In the genomic region with DNA sequence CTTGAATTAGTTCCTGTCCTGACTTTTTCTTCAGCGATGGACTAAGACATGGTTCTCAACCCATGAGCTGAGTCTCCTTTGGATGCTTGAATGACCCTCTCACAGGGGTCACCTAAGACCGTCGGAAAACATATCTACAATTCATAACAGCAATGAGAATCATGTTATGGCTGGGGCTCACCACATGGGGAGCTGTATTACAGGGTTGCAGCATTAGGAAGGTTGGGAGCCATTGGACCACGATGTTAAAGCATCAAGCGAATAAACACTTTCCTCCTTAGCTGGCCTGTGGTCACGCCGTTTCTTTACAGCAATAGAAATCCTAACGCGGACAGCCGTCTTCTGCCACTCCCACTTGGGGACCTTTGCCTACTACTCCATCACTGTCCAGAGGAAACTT, we compare ENCODE assay signal across 14 mouse cellular contexts.
DNase-seq lines count a peak whose midpoint lies in the region; ATAC-seq and TF ChIP-seq lines count a peak whose summit lies in the region.
"Had no signal": no experiment of that assay in that cellular context is flagged by ENCODE, and none has a peak within 500 bp of the region (broad histone marks: within the 10 kb centered on the region; RNA-seq: fewer than 3 reads in every experiment).

No protein-coding gene starts in this region.

- no peaks in the 10 kb centered on the region for H3K27me3 ChIP-seq in hindbrain, embryonic 11.5 days (ENCODE audit: control insufficient read depth, insufficient read depth, low read length)
- no peaks in the 10 kb centered on the region for H3K27me3 ChIP-seq in hindbrain, embryonic 14.5 days (ENCODE audit: control insufficient read depth, insufficient read depth, low read length)
- no peaks in the 10 kb centered on the region for H3K27me3 ChIP-seq in midbrain, postnatal 0 days (ENCODE audit: insufficient read depth, low read length)
- H3K27me3 ChIP-seq in midbrain, embryonic 10.5 days (ENCODE audit: low read depth, poor library complexity, severe bottlenecking): no peaks in the 10 kb centered on the region
- no peaks in the 10 kb centered on the region for H3K27me3 ChIP-seq in hindbrain, embryonic 10.5 days (ENCODE audit: insufficient read depth, poor library complexity, severe bottlenecking)
- H3K27me3 ChIP-seq: heart, embryonic 13.5 days; lung, embryonic 15.5 days had no signal

- peak; percentile 66 for TF ChIP-seq CTCF in midbrain, postnatal 0 days (IDR thresholded peaks at IDR 0.05)
- TF ChIP-seq CTCF in brain, embryonic 14.5 days (IDR thresholded peaks at IDR 0.05; ENCODE audit: borderline replicate concordance, extremely low read depth, insufficient read depth, insufficient read length): peak; percentile 38; the same call in 1 of the 2 replicates

- ATAC-seq in hindbrain, embryonic 11.5 days (ENCODE audit: low FRiP score): no peak
- no peak for ATAC-seq in hindbrain, embryonic 14.5 days (ENCODE audit: low FRiP score)
- ATAC-seq in midbrain, postnatal 0 days (ENCODE audit: low FRiP score): no peak
- ATAC-seq: intestine, embryonic 16.5 days had no signal

- H3K4me2 ChIP-seq in hindbrain, embryonic 11.5 days (replicated peaks; ENCODE audit: low read depth, low read length): no peak overlapping the region
- H3K4me2 ChIP-seq in hindbrain, embryonic 14.5 days (replicated peaks): no peak overlapping the region
- H3K4me2 ChIP-seq in midbrain, postnatal 0 days (ENCODE audit: low read depth, low read length, poor library complexity, severe bottlenecking): no peak overlapping the region
- H3K4me2 ChIP-seq: heart, embryonic 13.5 days; lung, embryonic 15.5 days had no signal

- H3K9me3 ChIP-seq in hindbrain, embryonic 11.5 days (ENCODE audit: control insufficient read depth, low read length): no peaks in the 10 kb centered on the region
- no peaks in the 10 kb centered on the region for H3K9me3 ChIP-seq in hindbrain, embryonic 14.5 days (ENCODE audit: control insufficient read depth, low read length)
- H3K9me3 ChIP-seq in midbrain, postnatal 0 days (ENCODE audit: low read length): no peaks in the 10 kb centered on the region
- H3K9me3 ChIP-seq in midbrain, embryonic 10.5 days (replicated peaks): no peaks in the 10 kb centered on the region
- no peaks in the 10 kb centered on the region for H3K9me3 ChIP-seq in hindbrain, embryonic 10.5 days
- H3K9me3 ChIP-seq: forebrain, embryonic 10.5 days; heart, embryonic 13.5 days; lung, embryonic 15.5 days had no signal

- no peaks in the 10 kb centered on the region for H3K36me3 ChIP-seq in hindbrain, embryonic 11.5 days (ENCODE audit: control insufficient read depth, insufficient read depth, low read length)
- no peaks in the 10 kb centered on the region for H3K36me3 ChIP-seq in hindbrain, embryonic 14.5 days (replicated peaks; ENCODE audit: control insufficient read depth, insufficient read depth)
- H3K36me3 ChIP-seq in midbrain, postnatal 0 days (ENCODE audit: insufficient read depth, low read length): no peaks in the 10 kb centered on the region
- H3K36me3 ChIP-seq in midbrain, embryonic 10.5 days: no peaks in the 10 kb centered on the region
- no peaks in the 10 kb centered on the region for H3K36me3 ChIP-seq in hindbrain, embryonic 10.5 days
- H3K36me3 ChIP-seq: forebrain, embryonic 10.5 days; heart, embryonic 13.5 days; lung, embryonic 15.5 days had no signal

- H3K27ac ChIP-seq in hindbrain, embryonic 11.5 days (ENCODE audit: low read depth, low read length): no peak overlapping the region
- H3K27ac ChIP-seq in hindbrain, embryonic 14.5 days: no peak overlapping the region
- no peak overlapping the region for H3K27ac ChIP-seq in midbrain, postnatal 0 days (ENCODE audit: low read depth, low read length)
- no peak overlapping the region for H3K27ac ChIP-seq in midbrain, embryonic 10.5 days (replicated peaks)
- H3K27ac ChIP-seq in hindbrain, embryonic 10.5 days: no peak overlapping the region
- H3K27ac ChIP-seq: forebrain, embryonic 10.5 days; heart, embryonic 13.5 days; lung, embryonic 15.5 days had no signal

- 76% methylated on average over 10 of the region's 10 CpGs for WGBS in hindbrain, embryonic 11.5 days
- WGBS in hindbrain, embryonic 14.5 days: 73% methylated on average over 10 of the region's 10 CpGs
- WGBS in midbrain, postnatal 0 days: 75% methylated on average over 10 of the region's 10 CpGs
- 82% methylated on average over 10 of the region's 10 CpGs for WGBS in midbrain, embryonic 10.5 days
- 81% methylated on average over 10 of the region's 10 CpGs for WGBS in hindbrain, embryonic 10.5 days

- DNase-seq in hindbrain, embryonic 11.5 days (ENCODE audit: low spot score): peak; percentile 35
- no peak for DNase-seq in hindbrain, embryonic 14.5 days (ENCODE audit: low spot score)
- peak; percentile 32 for DNase-seq in midbrain, postnatal 0 days (ENCODE audit: low spot score)
- DNase-seq in midbrain, embryonic 10.5 days (ENCODE audit: low spot score): no peak
- no peak for DNase-seq in brain, embryonic 14.5 days (ENCODE audit: low read depth)
- DNase-seq in thymus, postnatal 14 days: peak; percentile 17
- DNase-seq in hindbrain, embryonic 10.5 days (ENCODE audit: low spot score): no peak
- DNase-seq in kidney, adult 9 months: no peak
- DNase-seq: adrenal gland, postnatal 10 days; cerebellum, postnatal 25 days had no signal

- H3K4me1 ChIP-seq in hindbrain, embryonic 11.5 days (replicated peaks; ENCODE audit: control insufficient read depth, insufficient read depth, low read length): no peaks in the 10 kb centered on the region
- no peaks in the 10 kb centered on the region for H3K4me1 ChIP-seq in hindbrain, embryonic 14.5 days (replicated peaks; ENCODE audit: control insufficient read depth, insufficient read depth, low read length)
- H3K4me1 ChIP-seq in midbrain, postnatal 0 days (ENCODE audit: insufficient read depth, low read length): no peaks in the 10 kb centered on the region
- no peaks in the 10 kb centered on the region for H3K4me1 ChIP-seq in midbrain, embryonic 10.5 days
- H3K4me1 ChIP-seq in hindbrain, embryonic 10.5 days (replicated peaks): no peaks in the 10 kb centered on the region
- H3K4me1 ChIP-seq: forebrain, embryonic 10.5 days had no signal

- H3K9ac ChIP-seq in hindbrain, embryonic 11.5 days (ENCODE audit: low read depth, low read length): no peak overlapping the region
- no peak overlapping the region for H3K9ac ChIP-seq in hindbrain, embryonic 14.5 days
- no peak overlapping the region for H3K9ac ChIP-seq in midbrain, postnatal 0 days (replicated peaks; ENCODE audit: low read length, poor library complexity, severe bottlenecking)
- H3K9ac ChIP-seq: heart, embryonic 13.5 days; lung, embryonic 15.5 days had no signal

- H3K4me3 ChIP-seq in hindbrain, embryonic 11.5 days (ENCODE audit: low read depth, low read length): no peak overlapping the region
- H3K4me3 ChIP-seq in hindbrain, embryonic 14.5 days (replicated peaks; ENCODE audit: low read length): no peak overlapping the region
- no peak overlapping the region for H3K4me3 ChIP-seq in midbrain, postnatal 0 days (ENCODE audit: low read depth, low read length)
- H3K4me3 ChIP-seq in midbrain, embryonic 10.5 days: no peak overlapping the region
- no peak overlapping the region for H3K4me3 ChIP-seq in hindbrain, embryonic 10.5 days
- H3K4me3 ChIP-seq: forebrain, embryonic 10.5 days; heart, embryonic 13.5 days; lung, embryonic 15.5 days had no signal

- no peak for TF ChIP-seq POLR2A in brain, embryonic 14.5 days (IDR thresholded peaks at IDR 0.05; ENCODE audit: borderline replicate concordance, extremely low read depth, insufficient read depth, insufficient read length, poor library complexity, severe bottlenecking)

Comparison
In these comparisons a context has a peak if more than half of its experiments do, and no peak if none do; other contexts are left out.
1. DNase-seq: peak in hindbrain, embryonic 11.5 days (single experiment), midbrain, postnatal 0 days (single experiment) and thymus, postnatal 14 days (single experiment); none in hindbrain, embryonic 14.5 days (single experiment), midbrain, embryonic 10.5 days (single experiment), brain, embryonic 14.5 days (single experiment), hindbrain, embryonic 10.5 days (single experiment) and kidney, adult 9 months (single experiment).